Comparison of ENCODE assay signal across 14 mouse cellular contexts in the genomic region with DNA sequence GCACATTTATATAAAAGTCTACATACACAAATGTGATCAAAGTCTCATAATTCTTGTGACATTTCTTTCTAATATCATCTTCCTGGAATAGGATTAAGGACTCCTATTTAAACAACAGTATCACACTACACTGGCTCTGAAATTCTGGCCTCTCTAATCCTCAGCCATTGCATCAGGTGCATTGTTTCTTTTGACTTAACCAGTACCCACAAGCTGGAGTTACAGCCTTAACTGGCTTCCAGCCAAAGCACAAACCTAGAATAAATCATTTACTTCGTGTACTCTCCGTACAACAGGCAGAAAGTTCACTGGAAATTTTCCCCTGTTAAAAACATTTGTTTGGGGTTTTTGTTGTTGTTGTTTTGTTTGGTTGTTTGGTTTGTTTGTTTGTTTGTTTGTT.
"Had no signal": no experiment of that assay in that cellular context is flagged by ENCODE, and none has a peak within 500 bp of the region (broad histone marks: within the 10 kb centered on the region; RNA-seq: fewer than 3 reads in every experiment).

No protein-coding gene starts in this region.

- H3K4me1 ChIP-seq: intestine, embryonic 15.5 days; limb, embryonic 13.5 days; neural tube, embryonic 13.5 days had no signal

- ATAC-seq: intestine, embryonic 15.5 days; midbrain, embryonic 16.5 days had no signal

- H3K27me3 ChIP-seq: intestine, embryonic 15.5 days; limb, embryonic 13.5 days; neural tube, embryonic 13.5 days had no signal

- DNase-seq: left cerebral cortex, postnatal 4 days; lung, embryonic 14.5 days; lung, postnatal 10 days; lung, postnatal 4 days; right cerebral cortex, postnatal 4 days; spleen, adult 18-20 months; thymus, adult 18-20 months; thymus, postnatal 14 days had no signal

- H3K4me2 ChIP-seq: intestine, embryonic 15.5 days; limb, embryonic 13.5 days; liver, embryonic 11.5 days; lung, embryonic 14.5 days; midbrain, embryonic 11.5 days; neural tube, embryonic 13.5 days had no signal

- H3K9me3 ChIP-seq: intestine, embryonic 15.5 days; limb, embryonic 13.5 days; neural tube, embryonic 13.5 days had no signal

- H3K9ac ChIP-seq: intestine, embryonic 15.5 days; limb, embryonic 13.5 days; lung, embryonic 14.5 days; neural tube, embryonic 13.5 days had no signal

- H3K36me3 ChIP-seq: intestine, embryonic 15.5 days; limb, embryonic 13.5 days; neural tube, embryonic 13.5 days had no signal

- H3K27ac ChIP-seq: intestine, embryonic 15.5 days; limb, embryonic 13.5 days; neural tube, embryonic 13.5 days had no signal

- H3K4me3 ChIP-seq: intestine, embryonic 15.5 days; limb, embryonic 13.5 days; neural tube, embryonic 13.5 days had no signal
